Mouse (Mus musculus) layer of hippocampus, adult 18-20 months (tissue): Measurements from ENCODE around the gene Tnr. TPM values are rescaled to one million over a fixed set of nuclear protein-coding genes. Genes with fewer than 3 reads are reported as not detected.

Experiments used
- DNase-seq, 2 experiments: peaks; one replicate each; pipeline ENCODE4 v3.0.0; 2022; ENCODE audit warnings: low spot score in 2 of 2
- total RNA-seq, 2 experiments: library from RNA; stranded (reverse); gene quantifications; 2 replicates each; pipeline ENCODE4 v1.2.3; 2021

Tnr gene
- total RNA-seq, 2 experiments from 2014 or later, result 137 to 139 TPM

- peak in 1 of 2 experiments; percentile 42 for DNase-seq
These were observed 41.6 kb downstream of the Tnr start for GRCm38 (mm10) chr1:159565129-159565528.

GRCm38 (mm10) chr1:159566046-159566445 is 42.5 kb downstream of the Tnr start:
- no peak for DNase-seq

GRCm38 (mm10) chr1:159567171-159567570 is 43.6 kb downstream of the Tnr start:
- no peak for DNase-seq

- DNase-seq, result peak in 1 of 2 experiments; percentile 39
These were observed 46.7 kb downstream of the Tnr start for GRCm38 (mm10) chr1:159570270-159570669.

- no peak for DNase-seq
These were observed 47.3 kb downstream of the Tnr start for GRCm38 (mm10) chr1:159570831-159571230.

- DNase-seq, result no peak
These were observed 48.4 kb downstream of the Tnr start for GRCm38 (mm10) chr1:159571951-159572350.

- DNase-seq, result no peak
These were observed 49.5 kb downstream of the Tnr start for GRCm38 (mm10) chr1:159573116-159573515.

- no peak for DNase-seq
These were observed 51.1 kb downstream of the Tnr start for GRCm38 (mm10) chr1:159574661-159575060.

- no peak for DNase-seq
These were observed 52.7 kb downstream of the Tnr start for GRCm38 (mm10) chr1:159576246-159576645.

- DNase-seq, result no peak
These were observed 54.8 kb downstream of the Tnr start for GRCm38 (mm10) chr1:159578391-159578790.

- DNase-seq, result peak in 1 of 2 experiments; percentile 49
These were observed 56.9 kb downstream of the Tnr start for GRCm38 (mm10) chr1:159580335-159580921.

- DNase-seq, result no peak
These were observed 60.3 kb downstream of the Tnr start for GRCm38 (mm10) chr1:159583877-159584276.

- no peak for DNase-seq
These were observed 65.2 kb downstream of the Tnr start for GRCm38 (mm10) chr1:159588741-159589140.

GRCm38 (mm10) chr1:159594099-159595058 is 70.8 kb downstream of the Tnr start:
- no peak for DNase-seq

GRCm38 (mm10) chr1:159595729-159596128 is 72.2 kb downstream of the Tnr start:
- no peak for DNase-seq

GRCm38 (mm10) chr1:159596640-159597039 is 73.1 kb downstream of the Tnr start:
- no peak for DNase-seq

- DNase-seq, result no peak
These were observed 90.0 kb downstream of the Tnr start for GRCm38 (mm10) chr1:159613561-159613960.

- DNase-seq, result no peak
These were observed 90.6 kb downstream of the Tnr start for GRCm38 (mm10) chr1:159614062-159614601.

- peak; percentile 59 to 76 for DNase-seq
These were observed 91.3 kb downstream of the Tnr start for GRCm38 (mm10) chr1:159614644-159615431.

- DNase-seq, result peak in 1 of 2 experiments; percentile 33
These were observed 92.1 kb downstream of the Tnr start for GRCm38 (mm10) chr1:159615686-159616085.

GRCm38 (mm10) chr1:159619205-159619604 is 95.6 kb downstream of the Tnr start:
- DNase-seq, result no peak
